Mouse (Mus musculus): ENCODE measurements around the gene Zfyve27.
A peak's percentile ranks its signal among the peaks of the same experiment; 100 is the strongest.

Zfyve27 gene

GRCm38 (mm10) chr19:42163764-42164163 lies at the start of gene Zfyve27:
Gene Zfyve27 (plus strand): TSS chr19:42163951.
- DNase-seq (ENCODE audit: extremely low spot score, low read depth, low spot score) = no peak

GRCm38 (mm10) chr19:42115783-42116335 lies 47.9 kb upstream of the Zfyve27 start:
- no peak for DNase-seq (ENCODE audit: extremely low spot score, low read depth, low spot score)

GRCm38 (mm10) chr19:42118142-42118541 lies 45.6 kb upstream of the Zfyve27 start:
- no peak for DNase-seq (ENCODE audit: extremely low spot score, low read depth, low spot score)

GRCm38 (mm10) chr19:42118596-42118995 lies 45.2 kb upstream of the Zfyve27 start:
- DNase-seq (ENCODE audit: extremely low spot score, low read depth, low spot score) = no peak

GRCm38 (mm10) chr19:42120451-42120850 lies 43.3 kb upstream of the Zfyve27 start:
- DNase-seq (ENCODE audit: extremely low spot score, low read depth, low spot score) = no peak

- no peak for DNase-seq (ENCODE audit: extremely low spot score, low read depth, low spot score)
Measured at GRCm38 (mm10) chr19:42124684-42125083, 39.1 kb upstream of the Zfyve27 start.

- no peak for DNase-seq (ENCODE audit: extremely low spot score, low read depth, low spot score)
Measured at GRCm38 (mm10) chr19:42125501-42126218, 38.1 kb upstream of the Zfyve27 start.

- DNase-seq (ENCODE audit: extremely low spot score, low read depth, low spot score) = no peak
Measured at GRCm38 (mm10) chr19:42126219-42126605, 37.5 kb upstream of the Zfyve27 start.

GRCm38 (mm10) chr19:42127024-42127423 lies 36.7 kb upstream of the Zfyve27 start:
- DNase-seq (ENCODE audit: extremely low spot score, low read depth, low spot score) = no peak

- no peak for DNase-seq (ENCODE audit: extremely low spot score, low read depth, low spot score)
Measured at GRCm38 (mm10) chr19:42128052-42128740, 35.6 kb upstream of the Zfyve27 start.

GRCm38 (mm10) chr19:42128787-42129508 lies 34.8 kb upstream of the Zfyve27 start, which contains the start of gene Avpi1:
Gene Avpi1 (minus strand): TSS chr19:42129059.
- peak; percentile 93 for DNase-seq (ENCODE audit: extremely low spot score, low read depth, low spot score)

GRCm38 (mm10) chr19:42129509-42130293 lies 34.0 kb upstream of the Zfyve27 start:
- no peak for DNase-seq (ENCODE audit: extremely low spot score, low read depth, low spot score)

GRCm38 (mm10) chr19:42130294-42130606 lies 33.5 kb upstream of the Zfyve27 start:
- no peak for DNase-seq (ENCODE audit: extremely low spot score, low read depth, low spot score)

GRCm38 (mm10) chr19:42131101-42131500 lies 32.6 kb upstream of the Zfyve27 start:
- DNase-seq (ENCODE audit: extremely low spot score, low read depth, low spot score) = no peak

GRCm38 (mm10) chr19:42135070-42135469 lies 28.7 kb upstream of the Zfyve27 start:
- DNase-seq (ENCODE audit: extremely low spot score, low read depth, low spot score) = no peak

- no peak for DNase-seq (ENCODE audit: extremely low spot score, low read depth, low spot score)
Measured at GRCm38 (mm10) chr19:42136126-42136525, 27.6 kb upstream of the Zfyve27 start.

GRCm38 (mm10) chr19:42137167-42137672 lies 26.5 kb upstream of the Zfyve27 start:
- DNase-seq (ENCODE audit: extremely low spot score, low read depth, low spot score) = no peak

GRCm38 (mm10) chr19:42138517-42139285 lies 25.1 kb upstream of the Zfyve27 start:
- DNase-seq (ENCODE audit: extremely low spot score, low read depth, low spot score) = no peak

- DNase-seq (ENCODE audit: extremely low spot score, low read depth, low spot score) = no peak
Measured at GRCm38 (mm10) chr19:42139724-42140517, 23.8 kb upstream of the Zfyve27 start.

Data from hindlimb bud, embryonic 11.5 days (tissue).